Mouse (Mus musculus): ENCODE results near the gene Ttc7b. TPM values are rescaled to one million over a fixed set of nuclear protein-coding genes. Genes with fewer than 3 reads are reported as not detected.

Ttc7b gene
- polyA plus RNA-seq, 1 experiment from 2014 or later, result 4.5 TPM

DNA sequence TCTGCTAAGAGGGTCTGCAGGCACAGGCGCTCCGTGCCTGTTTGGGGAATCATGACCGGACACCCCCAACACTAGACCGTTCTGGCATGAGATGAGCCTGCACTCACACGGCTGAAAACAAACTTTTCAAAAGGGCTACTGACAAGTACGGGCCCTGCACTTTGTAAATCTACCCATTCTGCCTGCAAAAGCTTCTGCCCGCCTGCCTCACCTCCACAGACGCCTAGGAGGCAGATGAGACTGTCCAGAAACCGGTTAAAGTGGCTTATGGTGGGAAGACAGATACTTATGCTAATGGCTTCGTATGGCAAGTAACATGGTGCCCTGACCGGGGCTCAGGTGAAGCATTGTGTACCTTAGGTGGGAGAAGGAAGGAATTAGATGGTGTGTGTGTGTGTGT, 16.5 kb upstream of the Ttc7b start:
- Histone ChIP-seq H3K9ac (no peak overlapping the region), H3K36me3 (ENCODE audit: poor library complexity, severe bottlenecking) (no peaks in the 10 kb centered on the region), H3K27ac (no peak overlapping the region), H3K27me3 (no peaks in the 10 kb centered on the region), H3K9me3 (replicated peaks) (no peaks in the 10 kb centered on the region), H3K4me1 (0 out of 2 replicates have a peak, but pooled peaks cover 6% of the 10 kb centered on the region), H3K4me2 (no peak overlapping the region), H3K4me3 (no peak overlapping the region)
- 87% methylated on average over 11 of the region's 11 CpGs for WGBS
- ATAC-seq, result no peak

DNA sequence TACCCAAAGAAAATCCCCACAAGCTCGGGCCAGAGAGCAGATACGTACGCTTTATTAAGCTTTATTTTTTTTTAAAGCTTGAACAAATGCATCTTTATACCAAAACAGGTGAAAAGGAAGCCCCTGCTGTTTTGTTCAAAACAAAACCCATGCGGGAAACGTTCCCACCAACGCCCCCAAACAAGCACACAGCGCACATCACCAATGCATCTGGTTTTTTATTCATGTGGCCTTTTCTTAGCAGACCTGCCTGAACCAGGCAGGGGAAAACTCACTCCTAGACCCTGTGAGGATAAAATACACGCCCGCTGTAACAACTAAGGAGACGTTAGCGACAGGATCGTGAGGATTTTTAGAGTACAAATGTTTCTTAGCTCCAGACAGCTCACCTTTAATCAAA, 14.4 kb upstream of the Ttc7b start:
- Histone ChIP-seq H3K4me3 (no peak overlapping the region), H3K36me3 (ENCODE audit: poor library complexity, severe bottlenecking) (no peaks in the 10 kb centered on the region), H3K27ac (no peak overlapping the region), H3K27me3 (no peaks in the 10 kb centered on the region), H3K9me3 (replicated peaks) (no peaks in the 10 kb centered on the region), H3K4me1 (0 out of 2 replicates have a peak, but pooled peaks cover 6% of the 10 kb centered on the region), H3K9ac (no peak overlapping the region), H3K4me2 (no peak overlapping the region)
- ATAC-seq, result no peak
- WGBS, result 25% methylated on average over 12 of the region's 12 CpGs

DNA sequence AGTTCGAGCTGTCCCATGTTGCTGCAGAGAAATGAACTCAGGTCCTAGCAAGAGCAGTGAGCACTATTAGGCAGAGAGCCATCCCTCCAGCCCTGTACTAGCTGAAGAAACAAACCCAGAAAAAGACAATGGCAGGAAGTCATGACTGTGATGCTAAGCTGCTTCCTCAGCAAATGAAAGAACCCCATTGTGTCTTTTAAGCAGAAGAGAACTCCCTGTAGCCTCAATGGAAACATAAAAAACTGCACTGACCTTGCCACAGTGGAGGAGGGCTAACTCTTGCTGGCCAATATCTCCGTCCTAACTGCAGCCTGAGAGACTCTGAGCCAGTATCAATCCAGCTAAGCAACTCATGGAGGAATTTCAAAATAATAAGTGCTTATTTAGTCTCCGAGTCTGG, 13.4 kb upstream of the Ttc7b start:
- H3K4me2 ChIP-seq, result no peak overlapping the region
- no peak overlapping the region for H3K27ac ChIP-seq
- H3K4me1 ChIP-seq, result 0 out of 2 replicates have a peak, but pooled peaks cover 6% of the 10 kb centered on the region
- ATAC-seq, result no peak
- no peak overlapping the region for H3K4me3 ChIP-seq
- no peak overlapping the region for H3K9ac ChIP-seq
- H3K36me3 ChIP-seq (ENCODE audit: poor library complexity, severe bottlenecking), result no peaks in the 10 kb centered on the region
- no peaks in the 10 kb centered on the region for H3K9me3 ChIP-seq (replicated peaks)
- 39% methylated on average over 3 of the region's 3 CpGs for WGBS
- no peaks in the 10 kb centered on the region for H3K27me3 ChIP-seq

DNA sequence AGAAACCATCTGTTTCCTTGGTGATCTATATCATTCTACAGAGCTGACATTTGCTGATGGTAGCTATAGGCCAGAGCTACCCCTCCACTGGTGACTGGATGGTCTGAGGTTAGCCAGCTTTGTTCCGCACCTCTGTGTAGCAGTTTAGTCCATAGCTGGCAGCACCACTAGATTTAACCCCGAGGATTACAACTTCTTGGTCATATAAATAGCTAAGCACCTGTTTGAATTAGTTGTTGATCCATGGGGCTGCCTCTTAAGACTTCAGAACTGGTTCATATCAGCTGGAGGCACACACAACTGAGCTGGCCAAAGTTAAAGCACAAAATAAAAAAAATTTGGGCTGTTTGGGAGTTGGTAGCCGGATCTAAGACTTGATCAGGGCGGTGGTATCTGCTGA, 12.6 kb upstream of the Ttc7b start:
- H3K9ac ChIP-seq, result no peak overlapping the region
- H3K27ac ChIP-seq, result no peak overlapping the region
- ATAC-seq, result no peak
- no peaks in the 10 kb centered on the region for H3K36me3 ChIP-seq (ENCODE audit: poor library complexity, severe bottlenecking)
- WGBS, result 86% methylated on average over 4 of the region's 4 CpGs
- H3K4me2 ChIP-seq, result no peak overlapping the region
- 0 out of 2 replicates have a peak, but pooled peaks cover 7% of the 10 kb centered on the region for H3K4me1 ChIP-seq
- H3K4me3 ChIP-seq, result no peak overlapping the region
- H3K27me3 ChIP-seq, result no peaks in the 10 kb centered on the region
- no peaks in the 10 kb centered on the region for H3K9me3 ChIP-seq (replicated peaks)

DNA sequence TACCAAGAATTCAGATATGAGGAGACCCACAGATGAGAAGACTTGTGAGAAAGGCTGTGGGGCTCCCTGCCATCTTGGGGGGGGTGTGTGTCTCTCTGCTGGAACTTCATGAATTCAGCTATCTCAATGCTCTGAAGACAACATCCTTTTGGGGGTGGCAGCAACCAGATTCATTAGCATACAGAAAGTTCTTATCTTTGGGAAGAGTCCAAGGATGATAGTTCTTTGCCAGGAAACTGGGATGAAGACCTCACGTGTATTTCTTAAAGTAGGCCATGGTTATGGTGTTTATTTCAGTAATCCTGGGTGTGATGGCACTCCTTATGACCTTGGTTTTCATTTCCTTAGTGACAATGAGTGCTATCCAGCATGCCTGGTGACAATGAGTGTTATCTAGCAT, 11.1 kb upstream of the Ttc7b start:
- 83% methylated on average over 1 of the region's 1 CpGs for WGBS

DNA sequence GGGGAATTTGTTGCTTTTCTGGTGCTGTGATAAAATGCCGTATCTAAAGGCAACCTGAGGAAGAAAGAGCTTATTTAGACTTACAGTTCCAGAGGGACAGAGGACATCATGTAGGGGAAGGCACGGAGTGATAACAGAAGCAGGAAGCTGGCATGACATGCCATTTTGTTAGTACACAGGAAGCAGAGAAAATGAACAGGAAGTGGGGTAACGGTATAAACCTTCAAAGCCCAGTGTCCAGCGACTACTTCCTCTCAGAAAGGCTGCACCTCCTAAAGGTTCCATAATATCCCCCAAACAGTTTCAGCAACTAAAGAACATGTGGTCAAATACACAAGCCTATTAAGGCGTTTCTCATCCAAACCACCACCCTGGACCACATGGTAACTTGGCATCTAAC, 10.2 kb upstream of the Ttc7b start:
- no peaks in the 10 kb centered on the region for H3K27me3 ChIP-seq
- H3K4me2 ChIP-seq, result no peak overlapping the region
- H3K4me1 ChIP-seq, result peaks cover 21% of the 10 kb centered on the region
- H3K27ac ChIP-seq, result no peak overlapping the region
- H3K9me3 ChIP-seq (replicated peaks), result no peaks in the 10 kb centered on the region
- H3K4me3 ChIP-seq, result no peak overlapping the region
- no peaks in the 10 kb centered on the region for H3K36me3 ChIP-seq (ENCODE audit: poor library complexity, severe bottlenecking)
- no peak overlapping the region for H3K9ac ChIP-seq
- WGBS, result 88% methylated on average over 5 of the region's 5 CpGs
- ATAC-seq, result no peak

More for the DNA sequence above, 11.1 kb upstream of the Ttc7b start:
- peaks cover 21% of the 10 kb centered on the region for H3K4me1 ChIP-seq
- no peak for ATAC-seq
- H3K9me3 ChIP-seq (replicated peaks), result no peaks in the 10 kb centered on the region
- H3K27ac ChIP-seq, result no peak overlapping the region
- no peaks in the 10 kb centered on the region for H3K36me3 ChIP-seq (ENCODE audit: poor library complexity, severe bottlenecking)
- H3K4me3 ChIP-seq, result no peak overlapping the region
- no peak overlapping the region for H3K9ac ChIP-seq
- H3K27me3 ChIP-seq, result no peaks in the 10 kb centered on the region
- no peak overlapping the region for H3K4me2 ChIP-seq

DNA sequence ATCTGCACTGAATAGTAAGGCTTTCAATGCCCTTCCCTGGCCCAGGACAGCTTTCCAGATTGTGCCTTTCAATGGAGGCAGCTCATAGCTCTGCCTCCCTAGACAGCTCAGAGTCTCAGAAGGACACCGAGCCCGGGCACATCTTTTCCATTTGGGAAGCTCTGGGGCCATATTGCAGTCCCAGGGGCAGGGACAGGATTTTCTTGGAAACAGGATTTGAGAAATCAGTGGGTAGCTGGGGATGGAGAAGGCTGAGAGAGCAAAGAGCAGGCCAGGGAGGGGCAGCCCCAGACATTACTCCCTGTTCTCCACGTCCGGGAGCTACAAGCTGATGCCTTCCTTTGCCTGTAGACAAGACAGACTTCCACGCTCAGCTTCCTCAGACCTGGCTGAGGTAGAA, 9.0 kb upstream of the Ttc7b start:
- 86% methylated on average over 5 of the region's 5 CpGs for WGBS
- Histone ChIP-seq H3K27ac (no peak overlapping the region), H3K27me3 (no peaks in the 10 kb centered on the region), H3K4me2 (no peak overlapping the region), H3K4me1 (peaks cover 21% of the 10 kb centered on the region), H3K36me3 (ENCODE audit: poor library complexity, severe bottlenecking) (no peaks in the 10 kb centered on the region), H3K9ac (no peak overlapping the region), H3K4me3 (no peak overlapping the region), H3K9me3 (replicated peaks) (no peaks in the 10 kb centered on the region)
- no peak for ATAC-seq

DNA sequence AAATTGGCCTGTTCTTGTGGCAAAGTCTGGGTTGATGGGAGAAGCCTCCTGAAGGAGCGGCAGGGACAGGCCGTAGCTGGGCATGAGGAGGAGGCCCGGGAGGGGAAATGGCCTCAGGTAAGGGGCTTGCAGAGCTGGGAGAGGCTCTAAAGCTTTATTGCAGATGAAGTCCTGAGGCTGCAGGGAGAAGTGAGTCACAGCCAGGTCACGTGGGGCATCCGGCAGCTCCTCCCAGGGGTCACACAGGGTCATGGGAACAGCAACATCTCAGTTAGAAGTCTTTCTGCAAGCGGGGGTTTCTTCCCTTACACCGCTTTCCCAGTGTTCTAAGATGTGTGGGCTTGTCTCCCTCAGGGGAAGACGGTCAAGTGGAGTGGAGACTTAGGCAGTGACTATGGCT, 8.5 kb upstream of the Ttc7b start:
- Histone ChIP-seq H3K27ac (no peak overlapping the region), H3K4me3 (no peak overlapping the region), H3K4me2 (no peak overlapping the region), H3K4me1 (peaks cover 19% of the 10 kb centered on the region), H3K36me3 (ENCODE audit: poor library complexity, severe bottlenecking) (no peaks in the 10 kb centered on the region), H3K9me3 (replicated peaks) (no peaks in the 10 kb centered on the region), H3K9ac (no peak overlapping the region), H3K27me3 (no peaks in the 10 kb centered on the region)
- 41% methylated on average over 8 of the region's 8 CpGs for WGBS
- no peak for ATAC-seq

DNA sequence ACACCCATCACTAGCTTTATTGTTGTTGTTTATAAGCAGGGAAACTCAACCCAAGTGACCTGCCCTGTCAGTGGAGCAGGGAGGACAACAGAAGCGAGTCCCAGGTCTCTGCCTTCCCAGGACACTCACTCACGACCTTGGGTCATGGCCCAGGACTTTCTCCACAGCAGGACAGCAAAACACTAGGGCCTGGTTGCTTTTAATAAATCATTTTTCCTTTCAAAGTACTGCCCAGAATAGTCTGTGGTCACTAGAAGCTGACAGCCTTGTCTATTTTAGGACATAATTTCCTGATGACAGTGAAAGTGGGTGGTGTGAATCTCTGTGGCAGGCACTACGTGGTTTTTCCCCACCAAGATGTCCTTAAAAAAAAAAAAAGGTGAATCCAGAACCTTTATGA, 7.6 kb upstream of the Ttc7b start:
- Histone ChIP-seq H3K4me3 (no peak overlapping the region), H3K27me3 (no peaks in the 10 kb centered on the region), H3K9ac (no peak overlapping the region), H3K4me1 (peaks cover 15% of the 10 kb centered on the region), H3K27ac (no peak overlapping the region), H3K9me3 (replicated peaks) (no peaks in the 10 kb centered on the region), H3K4me2 (peak overlapping the region; percentile 59; the same call in 1 of the 2 replicates), H3K36me3 (ENCODE audit: poor library complexity, severe bottlenecking) (no peaks in the 10 kb centered on the region)
- ATAC-seq, result no peak; the same call in 1 of the 2 replicates
- WGBS, result 70% methylated on average over 3 of the region's 3 CpGs

DNA sequence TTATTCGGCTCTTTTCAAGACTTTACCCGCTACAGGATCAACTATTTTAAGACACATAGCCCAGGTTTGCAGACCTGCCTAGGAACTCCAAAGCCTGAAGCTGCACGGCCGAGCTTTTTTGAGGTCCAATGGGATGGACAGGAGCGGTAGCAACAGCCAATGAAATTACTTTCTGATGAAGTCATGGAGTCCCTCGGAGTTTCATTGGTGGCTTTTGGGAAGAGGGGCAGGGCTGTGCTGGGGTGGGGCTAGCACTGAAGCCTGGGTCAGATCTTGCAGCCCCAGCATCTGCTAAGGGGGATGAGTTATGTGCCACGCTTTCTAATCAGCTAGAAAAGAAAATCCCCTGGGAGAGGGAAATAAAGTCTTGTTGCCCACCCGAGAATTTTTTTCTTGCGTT, 7.1 kb upstream of the Ttc7b start:
- Histone ChIP-seq H3K9ac (peak overlapping the region; percentile 46; the same call in 1 of the 2 replicates), H3K36me3 (ENCODE audit: poor library complexity, severe bottlenecking) (no peaks in the 10 kb centered on the region)
- WGBS, result 9% methylated on average over 9 of the region's 9 CpGs

DNA sequence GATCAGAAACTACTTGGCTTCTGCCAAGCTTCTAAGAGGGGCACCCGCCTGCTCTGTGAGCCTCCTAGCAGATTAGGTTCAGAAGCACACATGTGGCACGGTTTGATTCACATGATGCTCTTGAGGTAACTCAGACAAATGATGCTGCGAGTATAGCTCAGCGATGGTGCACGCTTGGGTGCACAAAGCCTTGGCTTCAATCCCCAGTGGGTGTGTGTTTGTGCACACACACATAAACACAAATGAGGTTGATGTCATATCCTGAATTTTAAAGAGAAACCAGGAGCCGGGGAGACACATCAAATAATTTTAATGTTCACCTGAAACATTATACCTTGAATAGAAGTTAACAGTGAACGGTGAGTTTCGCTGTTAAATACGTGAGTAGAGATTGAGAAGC, 6.6 kb upstream of the Ttc7b start:
- Histone ChIP-seq H3K4me3 (peak overlapping the region; percentile 24; the same call in 1 of the 2 replicates), H3K9ac (peak overlapping the region; percentile 46), H3K27me3 (no peaks in the 10 kb centered on the region), H3K27ac (no peak overlapping the region), H3K4me1 (peaks cover 15% of the 10 kb centered on the region), H3K9me3 (replicated peaks) (no peaks in the 10 kb centered on the region; the same call in 1 of the 2 replicates), H3K36me3 (ENCODE audit: poor library complexity, severe bottlenecking) (no peaks in the 10 kb centered on the region), H3K4me2 (peak overlapping the region; percentile 59)
- WGBS, result 53% methylated on average over 9 of the region's 9 CpGs
- ATAC-seq, result peak; percentile 23

More for the DNA sequence above, 7.1 kb upstream of the Ttc7b start:
- Histone ChIP-seq H3K9me3 (replicated peaks) (no peaks in the 10 kb centered on the region; the same call in 1 of the 2 replicates), H3K4me2 (peak overlapping the region; percentile 59), H3K27ac (no peak overlapping the region), H3K4me3 (peak overlapping the region; percentile 24; the same call in 1 of the 2 replicates), H3K4me1 (peaks cover 15% of the 10 kb centered on the region), H3K27me3 (no peaks in the 10 kb centered on the region)
- peak; percentile 99 for ATAC-seq

DNA sequence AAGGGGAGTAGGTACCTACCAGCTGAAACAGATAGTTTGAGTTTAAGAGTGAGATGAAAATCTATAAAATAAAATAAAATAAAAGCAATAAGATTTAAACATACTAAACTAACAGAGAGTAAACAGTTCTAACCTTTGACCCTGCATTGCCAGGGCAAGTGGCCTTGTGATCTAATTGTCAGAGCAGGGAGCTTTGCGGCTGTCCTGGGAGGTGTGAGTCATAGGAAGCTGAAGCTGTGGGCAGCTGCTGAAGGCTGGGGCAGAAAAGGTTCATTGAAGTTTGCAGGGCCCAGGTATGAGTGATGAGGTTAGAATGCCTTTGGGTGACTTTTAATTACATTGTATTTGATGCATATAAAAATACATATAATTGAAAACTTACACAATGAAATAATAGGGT, 5.3 kb upstream of the Ttc7b start:
- Histone ChIP-seq H3K9me3 (replicated peaks) (no peaks in the 10 kb centered on the region; the same call in 1 of the 2 replicates), H3K9ac (no peak overlapping the region), H3K4me1 (peaks cover 17% of the 10 kb centered on the region), H3K4me3 (no peak overlapping the region), H3K4me2 (no peak overlapping the region), H3K36me3 (ENCODE audit: poor library complexity, severe bottlenecking) (no peaks in the 10 kb centered on the region), H3K27me3 (no peaks in the 10 kb centered on the region), H3K27ac (no peak overlapping the region)
- WGBS, result 67% methylated on average over 1 of the region's 1 CpGs
- ATAC-seq, result no peak

Measured in forebrain, embryonic 13.5 days (tissue).